In genomic region chr12:28076606-28077005, GRCm38 (mm10) we compare ENCODE assay signal across 23 mouse cellular contexts.
DNase-seq lines count a peak whose midpoint lies in the region; ATAC-seq and TF ChIP-seq lines count a peak whose summit lies in the region.
"Had no signal": no experiment of that assay in that cellular context is flagged by ENCODE, and none has a peak within 500 bp of the region (broad histone marks: within the 10 kb centered on the region; RNA-seq: fewer than 3 reads in every experiment).

No protein-coding gene starts in this region.

- no peak overlapping the region for H3K4me3 ChIP-seq in forebrain, embryonic 14.5 days (ENCODE audit: low read depth, low read length)
- H3K4me3 ChIP-seq in forebrain, embryonic 11.5 days (ENCODE audit: low read depth, low read length): no peak overlapping the region
- H3K4me3 ChIP-seq in forebrain, embryonic 16.5 days (replicated peaks; ENCODE audit: low read length): no peak overlapping the region
- no peak overlapping the region for H3K4me3 ChIP-seq in forebrain, embryonic 10.5 days
- H3K4me3 ChIP-seq in hindbrain, embryonic 16.5 days (ENCODE audit: low read length): no peak overlapping the region

- peak; percentile 63 for DNase-seq in forebrain, embryonic 14.5 days (ENCODE audit: low spot score)
- no peak for DNase-seq in forebrain, embryonic 11.5 days (ENCODE audit: low spot score)
- DNase-seq in forebrain, embryonic 10.5 days (ENCODE audit: extremely low spot score, low spot score): no peak
- DNase-seq in heart, adult 11 months: peak; percentile 5
- no peak for DNase-seq in heart, postnatal 36 days
- DNase-seq in brain, embryonic 14.5 days (ENCODE audit: low read depth): peak; percentile 67
- DNase-seq: adrenal gland, adult 2 months; adrenal gland, adult 8-10 months; adrenal gland, postnatal 10 days; adrenal gland, postnatal 14 days; adrenal gland, postnatal 25 days; adrenal gland, postnatal 36 days; B cell, adult 2 months; cerebellum, adult 11 months; cerebellum, adult 11-12 months; cerebellum, adult 18-20 months had no signal

- intact Hi-C loops in heart, postnatal 36 days (cut with DNase I): no loop called here

- no peak overlapping the region for H3K9ac ChIP-seq in forebrain, embryonic 14.5 days (ENCODE audit: low read length)
- H3K9ac ChIP-seq in forebrain, embryonic 11.5 days (ENCODE audit: low read length): no peak overlapping the region
- no peak overlapping the region for H3K9ac ChIP-seq in forebrain, embryonic 16.5 days (replicated peaks; ENCODE audit: low read depth, low read length)
- no peak overlapping the region for H3K9ac ChIP-seq in hindbrain, embryonic 16.5 days (ENCODE audit: low read depth, low read length)

- H3K27me3 ChIP-seq in forebrain, embryonic 14.5 days (replicated peaks; ENCODE audit: control insufficient read depth, insufficient read depth, low read length): no peaks in the 10 kb centered on the region
- no peaks in the 10 kb centered on the region for H3K27me3 ChIP-seq in forebrain, embryonic 11.5 days (ENCODE audit: control insufficient read depth, insufficient read depth, low read length)
- no peaks in the 10 kb centered on the region for H3K27me3 ChIP-seq in forebrain, embryonic 16.5 days (replicated peaks; ENCODE audit: control insufficient read depth, insufficient read depth, low read length)
- H3K27me3 ChIP-seq in forebrain, embryonic 10.5 days (ENCODE audit: poor library complexity, severe bottlenecking): no peaks in the 10 kb centered on the region
- H3K27me3 ChIP-seq in hindbrain, embryonic 16.5 days (replicated peaks; ENCODE audit: control insufficient read depth, insufficient read depth, low read length): no peaks in the 10 kb centered on the region
- H3K27me3 ChIP-seq: CH12.LX, Patski had no signal

- no peak overlapping the region for H3K27ac ChIP-seq in forebrain, embryonic 14.5 days (ENCODE audit: low read depth, low read length)
- no peak overlapping the region for H3K27ac ChIP-seq in forebrain, embryonic 11.5 days (ENCODE audit: low read depth, low read length)
- no peak overlapping the region for H3K27ac ChIP-seq in forebrain, embryonic 16.5 days (ENCODE audit: low read length)
- H3K27ac ChIP-seq in forebrain, embryonic 10.5 days: no peak overlapping the region
- H3K27ac ChIP-seq in hindbrain, embryonic 16.5 days (ENCODE audit: low read depth, low read length): no peak overlapping the region

- TF ChIP-seq CTCF in brain, embryonic 14.5 days (IDR thresholded peaks at IDR 0.05; ENCODE audit: borderline replicate concordance, extremely low read depth, insufficient read depth, insufficient read length): no peak

- H3K4me2 ChIP-seq in forebrain, embryonic 14.5 days (ENCODE audit: low read length): no peak overlapping the region
- H3K4me2 ChIP-seq in forebrain, embryonic 11.5 days (ENCODE audit: low read depth, low read length, severe bottlenecking): no peak overlapping the region
- no peak overlapping the region for H3K4me2 ChIP-seq in forebrain, embryonic 16.5 days (ENCODE audit: low read length)
- H3K4me2 ChIP-seq in hindbrain, embryonic 16.5 days (ENCODE audit: low read length): no peak overlapping the region

- ATAC-seq in forebrain, embryonic 14.5 days: no peak; the same call in 1 of the 2 replicates
- ATAC-seq in forebrain, embryonic 11.5 days (replicated peaks; ENCODE audit: low FRiP score): no peak
- 0 out of 2 replicates have a peak, but pooled peaks have one; percentile 49 for ATAC-seq in forebrain, embryonic 16.5 days
- no peak for ATAC-seq in hindbrain, embryonic 16.5 days
- ATAC-seq: activated CD4-positive, CD25-positive, alpha-beta regulatory T cell, adult 4 months; CD4-positive, CD25-positive, alpha-beta regulatory T cell, adult 4 months; Patski had no signal

- no peaks in the 10 kb centered on the region for H3K4me1 ChIP-seq in forebrain, embryonic 14.5 days (ENCODE audit: control insufficient read depth, insufficient read depth, low read length)
- no peaks in the 10 kb centered on the region for H3K4me1 ChIP-seq in forebrain, embryonic 11.5 days (replicated peaks; ENCODE audit: control insufficient read depth, insufficient read depth, low read length)
- H3K4me1 ChIP-seq in forebrain, embryonic 16.5 days (replicated peaks; ENCODE audit: control insufficient read depth, insufficient read depth, low read length): no peaks in the 10 kb centered on the region
- no peaks in the 10 kb centered on the region for H3K4me1 ChIP-seq in forebrain, embryonic 10.5 days
- no peaks in the 10 kb centered on the region for H3K4me1 ChIP-seq in hindbrain, embryonic 16.5 days (ENCODE audit: control insufficient read depth, insufficient read depth, low read depth, low read length)

- no peak for TF ChIP-seq POLR2A in brain, embryonic 14.5 days (IDR thresholded peaks at IDR 0.05; ENCODE audit: borderline replicate concordance, extremely low read depth, insufficient read depth, insufficient read length, poor library complexity, severe bottlenecking)

- H3K9me3 ChIP-seq in forebrain, embryonic 14.5 days (replicated peaks; ENCODE audit: control insufficient read depth, low read length): no peaks in the 10 kb centered on the region
- H3K9me3 ChIP-seq in forebrain, embryonic 11.5 days (ENCODE audit: control insufficient read depth, low read length): no peaks in the 10 kb centered on the region
- H3K9me3 ChIP-seq in forebrain, embryonic 16.5 days (ENCODE audit: control insufficient read depth, low read length): no peaks in the 10 kb centered on the region
- no peaks in the 10 kb centered on the region for H3K9me3 ChIP-seq in forebrain, embryonic 10.5 days
- no peaks in the 10 kb centered on the region for H3K9me3 ChIP-seq in hindbrain, embryonic 16.5 days (ENCODE audit: control insufficient read depth, low read length)

- WGBS in forebrain, embryonic 14.5 days: 47% methylated on average over 3 of the region's 3 CpGs
- 86% methylated on average over 3 of the region's 3 CpGs for WGBS in forebrain, embryonic 11.5 days
- 46% methylated on average over 3 of the region's 3 CpGs for WGBS in forebrain, embryonic 16.5 days
- WGBS in forebrain, embryonic 10.5 days: 86% methylated on average over 3 of the region's 3 CpGs
- WGBS in hindbrain, embryonic 16.5 days: 76% methylated on average over 3 of the region's 3 CpGs

- no peaks in the 10 kb centered on the region for H3K36me3 ChIP-seq in forebrain, embryonic 14.5 days (ENCODE audit: control insufficient read depth, insufficient read depth, low read length)
- no peaks in the 10 kb centered on the region for H3K36me3 ChIP-seq in forebrain, embryonic 11.5 days (ENCODE audit: control insufficient read depth, insufficient read depth, low read length)
- no peaks in the 10 kb centered on the region for H3K36me3 ChIP-seq in forebrain, embryonic 16.5 days (ENCODE audit: control insufficient read depth, insufficient read depth)
- H3K36me3 ChIP-seq in forebrain, embryonic 10.5 days (replicated peaks): no peaks in the 10 kb centered on the region
- H3K36me3 ChIP-seq in hindbrain, embryonic 16.5 days (ENCODE audit: control insufficient read depth, insufficient read depth, low read length): no peaks in the 10 kb centered on the region
- H3K36me3 ChIP-seq: G1E had no signal

Comparison
In these comparisons a context has a peak if more than half of its experiments do, and no peak if none do; other contexts are left out.
1. DNase-seq: peak in forebrain, embryonic 14.5 days (single experiment), heart, adult 11 months (single experiment) and brain, embryonic 14.5 days (single experiment); none in forebrain, embryonic 11.5 days (single experiment), forebrain, embryonic 10.5 days (single experiment) and heart, postnatal 36 days (0 of 2).